Mouse (Mus musculus): Measurements from ENCODE around the gene Plcd1. TPM values are rescaled to one million over a fixed set of nuclear protein-coding genes. Genes with fewer than 3 reads are reported as not detected.

Gene Plcd1
- polyA plus RNA-seq, 2 experiments: 38.2 to 50.0 TPM

GRCm38 (mm10) chr9:119031772-119032171 lies 61.5 kb downstream of the Plcd1 start:
- Histone ChIP-seq H3K27me3 (ENCODE audit: control insufficient read depth, insufficient read depth, low read length) (no peaks in the 10 kb centered on the region), H3K27ac (replicated peaks; ENCODE audit: low read depth, low read length) (peak overlapping the region; percentile 77), H3K4me2 (replicated peaks; ENCODE audit: low read depth, low read length, severe bottlenecking) (no peak overlapping the region), H3K36me3 (ENCODE audit: control insufficient read depth, insufficient read depth, low read length) (peaks cover 56% of the 10 kb centered on the region), H3K4me1 (ENCODE audit: control insufficient read depth, insufficient read depth, low read length) (peaks cover 50% of the 10 kb centered on the region), H3K4me3 (replicated peaks; ENCODE audit: low read length) (no peak overlapping the region), H3K9me3 (ENCODE audit: control insufficient read depth, low read length) (no peaks in the 10 kb centered on the region), H3K9ac (ENCODE audit: low read depth, low read length, severe bottlenecking) (0 out of 2 replicates have a peak overlapping the region, but pooled peaks have one; percentile 17)
- TF ChIP-seq POLR2A (IDR thresholded peaks at IDR 0.05; ENCODE audit: borderline replicate concordance, extremely low read depth, insufficient read depth, insufficient read length): no peak
- ATAC-seq (ENCODE audit: low FRiP score, low read depth) (no peak), DNase-seq (ENCODE audit: low spot score) (no peak)
- WGBS: 46% methylated on average over 14 of the region's 14 CpGs

GRCm38 (mm10) chr9:119031038-119031437 lies 62.3 kb downstream of the Plcd1 start:
- 0 out of 2 replicates have a peak overlapping the region, but pooled peaks have one; percentile 77 for H3K27ac ChIP-seq (replicated peaks; ENCODE audit: low read depth, low read length)
- no peak overlapping the region for H3K4me2 ChIP-seq (replicated peaks; ENCODE audit: low read depth, low read length, severe bottlenecking)
- no peak for TF ChIP-seq POLR2A (IDR thresholded peaks at IDR 0.05; ENCODE audit: borderline replicate concordance, extremely low read depth, insufficient read depth, insufficient read length)
- DNase-seq (ENCODE audit: low spot score): no peak
- no peak for ATAC-seq (ENCODE audit: low FRiP score, low read depth)
- H3K27me3 ChIP-seq (ENCODE audit: control insufficient read depth, insufficient read depth, low read length): no peaks in the 10 kb centered on the region
- H3K9me3 ChIP-seq (ENCODE audit: control insufficient read depth, low read length): no peaks in the 10 kb centered on the region
- 76% methylated on average over 4 of the region's 4 CpGs for WGBS
- no peak overlapping the region for H3K9ac ChIP-seq (ENCODE audit: low read depth, low read length, severe bottlenecking)
- H3K36me3 ChIP-seq (ENCODE audit: control insufficient read depth, insufficient read depth, low read length): peaks cover 51% of the 10 kb centered on the region
- H3K4me3 ChIP-seq (replicated peaks; ENCODE audit: low read length): no peak overlapping the region
- peaks cover 44% of the 10 kb centered on the region for H3K4me1 ChIP-seq (ENCODE audit: control insufficient read depth, insufficient read depth, low read length)

- DNase-seq (ENCODE audit: low spot score): peak; percentile 50
- no peak overlapping the region for H3K4me2 ChIP-seq (replicated peaks; ENCODE audit: low read depth, low read length, severe bottlenecking)
- H3K4me3 ChIP-seq (replicated peaks; ENCODE audit: low read length): no peak overlapping the region
- TF ChIP-seq POLR2A (IDR thresholded peaks at IDR 0.05; ENCODE audit: borderline replicate concordance, extremely low read depth, insufficient read depth, insufficient read length): no peak
- no peak for ATAC-seq (ENCODE audit: low FRiP score, low read depth)
- H3K36me3 ChIP-seq (ENCODE audit: control insufficient read depth, insufficient read depth, low read length): peaks cover 44% of the 10 kb centered on the region
- WGBS: 46% methylated on average over 7 of the region's 7 CpGs
- no peaks in the 10 kb centered on the region for H3K9me3 ChIP-seq (ENCODE audit: control insufficient read depth, low read length)
- H3K27ac ChIP-seq (replicated peaks; ENCODE audit: low read depth, low read length): no peak overlapping the region
- no peak overlapping the region for H3K9ac ChIP-seq (ENCODE audit: low read depth, low read length, severe bottlenecking)
- peaks cover 42% of the 10 kb centered on the region for H3K4me1 ChIP-seq (ENCODE audit: control insufficient read depth, insufficient read depth, low read length)
- no peaks in the 10 kb centered on the region for H3K27me3 ChIP-seq (ENCODE audit: control insufficient read depth, insufficient read depth, low read length)
Observed at GRCm38 (mm10) chr9:119029568-119029967, 63.7 kb downstream of the Plcd1 start.

GRCm38 (mm10) chr9:119028226-119029195 lies 64.8 kb downstream of the Plcd1 start:
- Histone ChIP-seq H3K9ac (ENCODE audit: low read depth, low read length, severe bottlenecking) (no peak overlapping the region), H3K27me3 (ENCODE audit: control insufficient read depth, insufficient read depth, low read length) (no peaks in the 10 kb centered on the region), H3K36me3 (ENCODE audit: control insufficient read depth, insufficient read depth, low read length) (peaks cover 38% of the 10 kb centered on the region), H3K4me1 (ENCODE audit: control insufficient read depth, insufficient read depth, low read length) (peaks cover 40% of the 10 kb centered on the region), H3K27ac (replicated peaks; ENCODE audit: low read depth, low read length) (no peak overlapping the region), H3K4me3 (replicated peaks; ENCODE audit: low read length) (no peak overlapping the region), H3K9me3 (ENCODE audit: control insufficient read depth, low read length) (no peaks in the 10 kb centered on the region), H3K4me2 (replicated peaks; ENCODE audit: low read depth, low read length, severe bottlenecking) (no peak overlapping the region)
- ATAC-seq (ENCODE audit: low FRiP score, low read depth) (no peak), DNase-seq (ENCODE audit: low spot score) (no peak)
- 94% methylated on average over 27 of the region's 27 CpGs for WGBS
- TF ChIP-seq POLR2A (IDR thresholded peaks at IDR 0.05; ENCODE audit: borderline replicate concordance, extremely low read depth, insufficient read depth, insufficient read length): no peak

GRCm38 (mm10) chr9:119027337-119027736 lies 66.0 kb downstream of the Plcd1 start:
- H3K36me3 ChIP-seq (ENCODE audit: control insufficient read depth, insufficient read depth, low read length): peaks cover 32% of the 10 kb centered on the region
- WGBS: 92% methylated on average over 7 of the region's 7 CpGs
- H3K4me2 ChIP-seq (replicated peaks; ENCODE audit: low read depth, low read length, severe bottlenecking): no peak overlapping the region
- no peaks in the 10 kb centered on the region for H3K27me3 ChIP-seq (ENCODE audit: control insufficient read depth, insufficient read depth, low read length)
- peaks cover 29% of the 10 kb centered on the region for H3K4me1 ChIP-seq (ENCODE audit: control insufficient read depth, insufficient read depth, low read length)
- no peak overlapping the region for H3K9ac ChIP-seq (ENCODE audit: low read depth, low read length, severe bottlenecking)
- TF ChIP-seq POLR2A (IDR thresholded peaks at IDR 0.05; ENCODE audit: borderline replicate concordance, extremely low read depth, insufficient read depth, insufficient read length): no peak
- H3K9me3 ChIP-seq (ENCODE audit: control insufficient read depth, low read length): no peaks in the 10 kb centered on the region
- DNase-seq (ENCODE audit: low spot score) (no peak), ATAC-seq (ENCODE audit: low FRiP score, low read depth) (no peak)
- no peak overlapping the region for H3K27ac ChIP-seq (replicated peaks; ENCODE audit: low read depth, low read length)
- H3K4me3 ChIP-seq (replicated peaks; ENCODE audit: low read length): no peak overlapping the region
